Mouse (Mus musculus): ENCODE measurements around the gene Ntrk3. TPM values are rescaled to one million over a fixed set of nuclear protein-coding genes. Genes with fewer than 3 reads are reported as not detected.

Ntrk3 gene
- 47.0 and 47.3 TPM in 2 replicates for polyA plus RNA-seq (2012; rRNA removed)

GRCm38 (mm10) chr7:78737614-78738210, at the start of gene Ntrk3:
Gene Ntrk3, minus strand, starts transcription at chr7:78738012.

DNA sequence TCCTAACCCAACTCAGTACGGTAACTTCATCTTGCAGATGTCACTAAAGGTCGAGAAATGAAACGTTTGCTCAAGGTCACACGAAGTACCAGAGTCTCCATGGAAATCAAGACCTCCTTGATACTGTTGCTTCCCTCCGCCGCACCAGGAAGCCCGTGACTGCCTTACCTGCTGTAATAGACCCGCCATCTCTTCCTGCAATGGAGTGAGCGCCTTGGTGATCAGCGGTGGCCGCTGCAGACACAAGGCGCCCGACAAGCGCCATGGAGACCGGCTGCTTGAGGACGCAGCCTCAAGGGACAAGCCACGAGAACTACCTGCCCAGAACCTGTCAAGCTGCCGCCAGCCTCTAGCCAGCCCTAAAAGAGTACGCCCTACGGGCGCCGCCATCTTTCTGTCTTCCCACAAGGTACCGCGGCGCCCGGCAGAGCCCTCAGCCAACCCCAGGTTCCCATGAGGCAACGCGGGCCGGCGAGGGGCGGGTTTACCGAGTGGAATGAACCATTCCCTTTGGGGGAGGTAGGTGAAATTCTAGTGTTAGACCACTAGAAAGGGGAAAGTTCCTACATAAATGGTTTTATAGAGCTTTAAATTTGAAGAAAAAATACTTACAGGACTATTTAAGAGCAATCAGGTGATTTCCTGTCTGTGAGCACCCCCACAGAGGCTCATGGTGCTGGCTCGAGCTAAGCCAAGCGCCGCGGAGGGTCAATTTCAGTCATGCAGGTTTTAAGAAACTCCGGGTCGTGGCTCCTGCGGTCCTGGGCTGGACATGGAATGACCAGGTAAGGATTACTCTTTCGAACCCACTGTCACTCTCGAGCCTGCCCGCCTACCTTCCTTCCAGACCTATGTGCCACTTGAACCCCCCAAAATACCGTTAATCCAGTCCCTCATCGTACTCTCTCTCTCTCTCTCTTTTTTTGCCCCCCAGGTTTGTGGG, 45.1 kb upstream of the Ntrk3 start, which contains the start of the genes Mrps11 and Mrpl46:
Mrps11 (plus strand) TSS at position 481 of the 943 bp plus-strand sequence.
Mrpl46 (minus strand) TSS at position 893 of the 943 bp plus-strand sequence.

Other genes starting within 250 kb of the Ntrk3 start
- gene Mrps11, start 45.1 kb upstream of the Ntrk3 start, polyA plus RNA-seq (2012; rRNA removed), result 71.4 and 81.1 TPM in 2 replicates
- gene Mrpl46, start 45.5 kb upstream of the Ntrk3 start, polyA plus RNA-seq (2012; rRNA removed), result 32.4 and 34.7 TPM in 2 replicates
- 16.5 and 18.2 TPM in 2 replicates for gene Det1, start 109.3 kb upstream of the Ntrk3 start, polyA plus RNA-seq (2012; rRNA removed)
- 35.1 and 37.9 TPM in 2 replicates for gene Aen, start 157.8 kb upstream of the Ntrk3 start, polyA plus RNA-seq (2012; rRNA removed)
- gene Isg20, start 175.4 kb upstream of the Ntrk3 start, polyA plus RNA-seq (2012; rRNA removed), result 3.0 and 3.1 TPM in 2 replicates

All from central nervous system, embryonic 14 days (tissue).